Mouse (Mus musculus) ES-E14 (cell line): ENCODE results near the gene Syndig1.

ENCODE experiments used
- CHD2 ChIP-seq: IDR thresholded peaks from 2 replicates; pipeline ENCODE4 v1.6.1; 2014; ENCODE audit warnings: mild to moderate bottlenecking, low read depth, low read length, inconsistent platforms
- MAFK ChIP-seq: IDR thresholded peaks from 2 replicates; pipeline ENCODE4 v1.6.1; 2014; ENCODE audit warnings: mild to moderate bottlenecking, low read depth, low read length, inconsistent platforms; ENCODE audit not compliant: insufficient read depth
- ZNF384 ChIP-seq: IDR thresholded peaks from 2 replicates; pipeline ENCODE4 v1.6.1; 2012; ENCODE audit warnings: low read depth, low read length, inconsistent platforms

DNA sequence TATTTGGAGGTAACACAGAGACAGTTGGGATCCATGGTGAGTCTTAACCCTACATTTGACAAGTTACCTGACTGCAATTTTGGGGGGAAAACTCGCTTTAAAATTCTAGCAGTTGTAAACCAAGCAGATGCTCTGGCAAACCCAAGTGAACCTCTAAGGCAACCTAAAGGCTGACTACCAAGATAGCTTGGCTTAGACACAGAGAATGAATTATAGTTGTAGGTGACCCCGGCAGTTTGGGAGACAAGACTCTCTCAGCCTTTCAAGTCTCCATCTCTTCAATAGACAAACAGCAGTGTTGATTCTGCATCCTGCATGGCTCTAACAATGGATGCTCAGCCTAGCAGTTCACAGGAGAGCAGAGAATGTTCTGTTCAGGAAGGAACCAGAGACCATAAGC lies at the start of gene Syndig1:
- TF ChIP-seq MAFK, result no peak
- no peak for TF ChIP-seq ZNF384
- no peak for TF ChIP-seq CHD2
